Mouse (Mus musculus) heart, postnatal 0 days (tissue): ENCODE results near the gene Srsf4. TPM values are rescaled to one million over a fixed set of nuclear protein-coding genes. Genes with fewer than 3 reads are reported as not detected.

ENCODE experiments used
- ATAC-seq: fragments of 200-750 bp; cut with Nextera tagmentation; 2 replicates; pipeline ENCODE4 v1.8.0; 2017; ENCODE audit warnings: low read depth, moderate number of reproducible peaks, moderate library complexity; ENCODE audit not compliant: insufficient read depth
- DNase-seq: peaks from one replicate; pipeline ENCODE4 v3.0.0-alpha.2; 2016; ENCODE audit warnings: low spot score
- H3K27ac ChIP-seq: fragments of 300-500 bp; sonication (generic); 2 replicates; pipeline ENCODE4 v1.5.1; 2014; ENCODE audit warnings: low read depth, mild to moderate bottlenecking
- H3K27me3 ChIP-seq: fragments of 300-500 bp; sonication (generic); 2 replicates; pipeline ENCODE4 v1.6.1; 2014; ENCODE audit warnings: low read length, mixed read lengths; ENCODE audit not compliant: control insufficient read depth, insufficient read depth
- H3K36me3 ChIP-seq: fragments of 300-500 bp; sonication (generic); replicated peaks from 2 replicates; pipeline ENCODE4 v1.6.1; 2014; ENCODE audit warnings: low read length, mixed read lengths; ENCODE audit not compliant: control insufficient read depth, insufficient read depth
- H3K4me1 ChIP-seq: fragments of 300-500 bp; sonication (generic); 2 replicates; pipeline ENCODE4 v1.6.1; 2014; ENCODE audit warnings: antibody characterized with exemption; ENCODE audit not compliant: control insufficient read depth, insufficient read depth
- H3K4me2 ChIP-seq: fragments of 300-500 bp; sonication (generic); 2 replicates; pipeline ENCODE4 v1.6.1; 2014; ENCODE audit warnings: low read depth, mild to moderate bottlenecking, low read length, moderate library complexity
- H3K4me3 ChIP-seq: fragments of 300-500 bp; sonication (generic); 2 replicates; pipeline ENCODE4 v1.5.1; 2014; ENCODE audit warnings: low read depth, low read length
- H3K9ac ChIP-seq: fragments of 300-500 bp; sonication (generic); replicated peaks from 2 replicates; pipeline ENCODE4 v1.6.1; 2014; ENCODE audit warnings: low read depth, low read length, mixed read lengths
- H3K9me3 ChIP-seq: fragments of 300-500 bp; sonication (generic); replicated peaks from 2 replicates; pipeline ENCODE4 v1.6.1; 2016; ENCODE audit warnings: low read length; ENCODE audit not compliant: control insufficient read depth
- CTCF ChIP-seq: IDR thresholded peaks from 2 replicates; pipeline ENCODE4 v1.5.1; 2016; ENCODE audit warnings: antibody characterized with exemption, control low read depth, low read depth
- EP300 ChIP-seq: IDR thresholded peaks from 2 replicates; pipeline ENCODE4 v1.6.1; 2016; ENCODE audit warnings: antibody characterized with exemption, low read depth
- WGBS: fragments of 180-500 bp; shearing (Covaris S2); extraction: QIAGEN DNeasy Blood & Tissue Kit; methylation state at CpG from one replicate; pipeline ENCODE4 v1.1.7; 2014; 5-methylcytosine and 5-hydroxymethylcytosine counted together
- polyA plus RNA-seq: library from polyadenylated mRNA; unstranded; fragments of >200 nt; fragmentation: Nextera tagmentation; extraction: Ambion mirVana; gene quantifications from 2 replicates; pipeline ENCODE4 v1.2.1, GENCODE M21; 2015
- total RNA-seq: library from RNA; depleted of rRNA; stranded (reverse); fragments of >200 nt; gene quantifications from 2 replicates; pipeline ENCODE4 v1.2.3, GENCODE M21; 2014; ENCODE audit warnings: low replicate concordance

Gene Srsf4
- total and polyA plus RNA-seq, 2 experiments from 2014 or later = 14.3 to 42.0 TPM

DNA sequence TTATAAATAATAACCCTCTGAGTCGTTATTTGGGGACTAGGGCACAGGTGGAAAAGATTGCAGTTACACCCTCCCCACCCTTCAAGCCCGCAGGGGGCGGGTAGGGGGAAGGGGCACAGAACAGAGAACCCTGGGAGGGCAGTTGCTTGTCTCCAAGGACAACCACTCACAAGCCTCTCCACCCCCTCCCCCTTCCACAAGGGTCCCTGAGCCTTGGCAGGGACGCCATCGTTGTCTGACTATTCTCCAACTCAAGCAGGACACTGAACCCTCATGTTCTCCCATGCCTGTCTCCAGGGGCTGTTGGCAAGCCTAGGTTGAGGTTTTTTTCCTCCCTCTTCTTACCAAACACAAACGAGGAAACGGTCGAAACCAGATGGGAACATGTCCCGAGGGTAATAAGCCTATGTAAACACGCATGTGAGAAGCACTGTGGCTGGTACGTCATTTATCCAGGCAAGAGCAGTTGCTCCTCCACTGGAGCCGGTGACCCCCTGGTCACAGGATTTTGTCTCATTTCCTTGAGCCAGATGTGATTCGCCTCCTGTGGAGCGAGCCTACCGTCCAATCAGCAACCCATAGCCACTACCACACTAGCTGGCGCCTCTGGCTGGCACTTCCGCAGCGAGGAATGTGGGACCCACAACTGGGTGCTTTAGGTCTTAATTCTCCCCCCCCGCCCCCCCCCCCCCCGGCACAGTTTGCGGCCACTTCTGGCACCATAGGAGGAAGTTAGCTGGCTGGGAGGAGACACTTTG lies 37.0 kb downstream of the Srsf4 start:
- Histone ChIP-seq H3K27me3 (peaks cover 18% of the 10 kb centered on the region; the same call in 1 of the 2 replicates), H3K4me1 (peaks cover 5% of the 10 kb centered on the region; the same call in 1 of the 2 replicates), H3K4me2 (peak overlapping the region; percentile 33), H3K9ac (no peak overlapping the region), H3K27ac (0 out of 2 replicates have a peak overlapping the region, but pooled peaks have one; percentile 0), H3K4me3 (0 out of 2 replicates have a peak overlapping the region, but pooled peaks have one; percentile 2), H3K9me3 (no peaks in the 10 kb centered on the region), H3K36me3 (no peaks in the 10 kb centered on the region)
- DNase-seq = peak; percentile 43
- no peak for TF ChIP-seq EP300
- no peak for TF ChIP-seq CTCF
- peak; percentile 38 for ATAC-seq
- WGBS = 14% methylated on average over 20 of the region's 21 CpGs

DNA sequence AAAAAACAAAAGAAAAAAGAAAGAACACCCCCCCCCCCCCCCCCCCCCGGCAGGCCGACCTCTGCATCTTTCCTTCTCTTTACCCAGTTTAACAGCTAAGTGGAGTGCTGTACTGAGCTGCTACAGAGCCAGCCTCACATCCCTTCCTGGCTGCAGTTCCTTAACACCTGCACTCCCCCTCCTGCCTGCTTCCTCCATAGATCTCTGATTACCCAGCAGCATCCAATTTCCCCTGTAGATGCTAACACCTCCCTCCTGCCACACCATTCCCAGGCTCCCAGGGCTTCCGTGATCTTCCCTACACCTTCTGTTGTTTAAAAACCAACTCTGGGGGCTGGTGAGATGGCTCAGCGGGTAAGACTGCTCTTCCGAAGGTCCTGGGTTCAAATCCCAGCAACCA lies 38.1 kb downstream of the Srsf4 start:
- Histone ChIP-seq H3K4me1 (peaks cover 5% of the 10 kb centered on the region; the same call in 1 of the 2 replicates), H3K4me2 (no peak overlapping the region), H3K9ac (no peak overlapping the region), H3K27ac (no peak overlapping the region), H3K9me3 (no peaks in the 10 kb centered on the region), H3K4me3 (no peak overlapping the region), H3K27me3 (peaks cover 27% of the 10 kb centered on the region), H3K36me3 (no peaks in the 10 kb centered on the region)
- 63% methylated on average over 3 of the region's 5 CpGs for WGBS
- TF ChIP-seq CTCF (no peak), EP300 (no peak)
- no peak for DNase-seq
- ATAC-seq = no peak

DNA sequence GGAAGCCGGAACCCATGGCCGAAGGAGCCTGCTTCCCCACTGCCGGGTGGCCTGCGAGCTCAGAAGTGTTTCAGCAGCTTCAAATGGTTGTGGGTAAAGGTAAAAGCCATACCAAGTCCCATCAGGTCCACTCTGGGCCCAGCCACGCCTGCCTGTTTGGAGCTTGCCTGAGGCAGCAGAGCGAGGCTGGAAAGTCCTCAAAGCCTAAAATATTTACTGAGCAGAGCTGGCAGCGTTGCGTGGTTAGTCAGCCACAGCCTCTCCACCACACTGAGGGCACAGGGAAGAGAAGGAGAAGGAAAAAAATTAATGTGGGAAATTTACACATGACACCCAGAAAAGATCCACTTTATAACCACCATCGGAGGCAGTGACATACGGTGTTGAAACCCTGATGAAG lies 40.1 kb downstream of the Srsf4 start:
- Histone ChIP-seq H3K4me2 (no peak overlapping the region), H3K27me3 (peaks cover 30% of the 10 kb centered on the region), H3K36me3 (no peaks in the 10 kb centered on the region), H3K9ac (no peak overlapping the region), H3K27ac (no peak overlapping the region), H3K4me3 (no peak overlapping the region), H3K9me3 (no peaks in the 10 kb centered on the region), H3K4me1 (peaks cover 5% of the 10 kb centered on the region; the same call in 1 of the 2 replicates)
- ATAC-seq (no peak), DNase-seq (no peak)
- WGBS = 67% methylated on average over 10 of the region's 10 CpGs
- TF ChIP-seq EP300 (no peak), CTCF (no peak)

DNA sequence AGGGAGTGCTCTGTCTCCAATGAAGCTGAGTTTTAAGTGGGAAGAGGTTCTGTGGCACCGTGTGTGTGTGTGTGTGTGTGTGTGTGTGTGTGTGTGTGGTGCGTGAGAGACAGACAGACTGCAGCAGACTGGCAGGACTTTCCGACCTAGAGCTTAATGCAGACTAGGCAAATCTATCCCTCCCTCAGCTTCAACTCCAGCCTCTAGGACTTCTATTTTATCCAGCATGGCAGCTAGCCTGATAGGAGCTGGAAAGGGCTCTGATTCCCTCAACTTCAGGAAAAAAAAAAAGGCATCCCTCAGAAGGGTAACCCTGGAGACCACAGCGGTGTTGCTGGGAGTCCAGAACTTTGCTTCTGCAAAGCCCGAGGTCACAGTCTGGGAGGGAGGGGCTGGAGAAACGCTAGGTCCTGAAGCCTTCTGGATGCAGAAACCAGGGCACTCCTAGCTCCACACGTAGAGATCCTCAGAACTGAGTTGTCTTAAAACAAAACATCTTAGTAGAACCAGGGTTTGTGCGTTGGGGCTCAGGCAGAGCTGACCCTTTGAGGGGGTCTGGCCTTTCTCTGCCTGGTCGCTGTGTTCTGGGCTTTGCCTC lies 40.7 kb downstream of the Srsf4 start:
- DNase-seq (no peak), ATAC-seq (no peak)
- peaks cover 30% of the 10 kb centered on the region for H3K27me3 ChIP-seq
- no peak overlapping the region for H3K4me2 ChIP-seq
- no peaks in the 10 kb centered on the region for H3K36me3 ChIP-seq
- no peaks in the 10 kb centered on the region for H3K9me3 ChIP-seq
- H3K9ac ChIP-seq = no peak overlapping the region
- H3K27ac ChIP-seq = no peak overlapping the region
- peaks cover 9% of the 10 kb centered on the region for H3K4me1 ChIP-seq
- 42% methylated on average over 9 of the region's 9 CpGs for WGBS
- TF ChIP-seq CTCF = no peak
- TF ChIP-seq EP300 = no peak
- H3K4me3 ChIP-seq = no peak overlapping the region

GRCm38 (mm10) chr4:131914891-131915469 lies 41.6 kb downstream of the Srsf4 start:
- no peaks in the 10 kb centered on the region for H3K9me3 ChIP-seq
- 6% methylated on average over 31 of the region's 31 CpGs for WGBS
- TF ChIP-seq CTCF = no peak
- TF ChIP-seq EP300 = no peak
- peak overlapping the region; percentile 23 for H3K4me3 ChIP-seq
- no peak overlapping the region for H3K27ac ChIP-seq
- DNase-seq (peak; percentile 47), ATAC-seq (no peak)
- H3K27me3 ChIP-seq = peaks cover 30% of the 10 kb centered on the region
- no peak overlapping the region; the same call in 1 of the 2 replicates for H3K9ac ChIP-seq
- H3K4me2 ChIP-seq = peak overlapping the region; percentile 56
- no peaks in the 10 kb centered on the region for H3K36me3 ChIP-seq
- H3K4me1 ChIP-seq = peaks cover 15% of the 10 kb centered on the region
